Mouse (Mus musculus) MEL (cell line): ENCODE data around the gene Itsn1.

Experiments
- EP300 ChIP-seq, 2 experiments: IDR thresholded peaks; 2 replicates each; pipeline ENCODE4 v1.6.1; 2011; ENCODE audit warnings: improper control_type of control experiment in 2 of 2, low read length in 2 of 2, low read depth in 1 of 2, mild to moderate bottlenecking in 1 of 2
- GATA1 ChIP-seq: IDR thresholded peaks from 2 replicates; pipeline ENCODE4 v1.6.1; 2011; ENCODE audit warnings: low read depth, low read length, improper control_type of control experiment
- POLR2AphosphoS2 ChIP-seq: IDR thresholded peaks from 2 replicates; pipeline ENCODE4 v1.6.1; 2011; ENCODE audit warnings: low read length, improper control_type of control experiment
- TCF12 ChIP-seq: IDR thresholded peaks from 2 replicates; pipeline ENCODE4 v1.6.1; 2014; ENCODE audit warnings: low read depth, mild to moderate bottlenecking, inconsistent platforms, low read length, improper control_type of control experiment, moderate library complexity

DNA sequence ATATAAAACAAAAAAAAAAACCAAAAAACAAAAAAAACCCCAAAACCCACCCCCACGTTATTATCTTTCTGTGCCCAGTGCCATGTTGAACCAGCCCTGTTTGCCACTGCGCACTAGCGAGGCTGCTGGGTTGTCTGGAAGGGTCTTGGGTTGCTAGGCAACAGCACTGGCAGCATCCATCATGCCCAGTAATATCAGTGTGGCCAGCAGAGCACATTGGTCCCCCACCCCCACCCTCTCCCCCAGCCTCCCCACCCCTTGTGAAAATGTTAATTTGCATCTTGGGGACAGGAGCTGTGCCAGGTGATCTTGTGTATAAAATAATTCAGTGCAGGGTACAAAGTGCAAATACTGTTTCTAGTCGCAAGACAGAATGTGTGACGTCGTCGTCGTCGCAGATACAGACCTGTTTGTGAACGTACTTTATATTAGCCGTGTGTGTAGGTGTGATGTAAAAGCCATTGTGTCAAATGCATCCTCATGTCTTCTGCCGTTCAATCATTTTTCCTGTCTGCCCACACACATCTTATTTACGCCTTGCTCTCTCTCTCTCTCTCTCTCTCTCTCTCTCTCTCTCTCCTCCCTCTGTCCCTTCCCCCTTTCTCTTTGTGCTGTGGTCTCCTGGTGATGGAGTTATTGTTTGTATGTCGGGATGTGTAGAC is 233.9 kb downstream of the Itsn1 start:
- TF ChIP-seq TCF12 (no peak), POLR2AphosphoS2 (no peak), GATA1 (no peak), EP300 (IDR thresholded peaks at IDR 0.05; ENCODE audit: low read depth in 1 of 2, low read length in 2 of 2) (no peak)
